Mouse (Mus musculus) brain, embryonic 14.5 days (tissue): ENCODE results near the gene Trnau1ap.

Source experiments
- CTCF ChIP-seq: fragments of 200-500 bp; IDR thresholded peaks from 2 replicates; pipeline ENCODE4 v1.5.1; 2012; ENCODE audit warnings: inconsistent platforms, mild to moderate bottlenecking, moderate library complexity, borderline replicate concordance; ENCODE audit not compliant: insufficient read depth, insufficient read length; ENCODE audit errors: extremely low read depth
- POLR2A ChIP-seq: fragments of 200-500 bp; IDR thresholded peaks from 2 replicates; pipeline ENCODE4 v1.6.1; 2012; ENCODE audit warnings: mild to moderate bottlenecking, inconsistent platforms, borderline replicate concordance; ENCODE audit not compliant: poor library complexity, insufficient read depth, insufficient read length, severe bottlenecking; ENCODE audit errors: extremely low read depth

- no peak for TF ChIP-seq CTCF
- TF ChIP-seq POLR2A = peak; percentile 97
Observed at GRCm38 (mm10) chr4:132274156-132274862, 55.0 kb downstream of the Trnau1ap start, which contains the start of gene Taf12.
